Comparison of ENCODE assay signal across 10 mouse cellular contexts in genomic region chr4:119338422-119338821, GRCm38 (mm10). TPM values are rescaled to one million over a fixed set of nuclear protein-coding genes. Genes with fewer than 3 reads are reported as not detected.
DNase-seq lines count a peak whose midpoint lies in the region; ATAC-seq lines count a peak whose summit lies in the region.
"Had no signal": no experiment of that assay in that cellular context is flagged by ENCODE, and none has a peak within 500 bp of the region (broad histone marks: within the 10 kb centered on the region; RNA-seq: fewer than 3 reads in every experiment).

No protein-coding gene starts in this region.

- no peak overlapping the region for H3K4me3 ChIP-seq in forebrain, embryonic 11.5 days (ENCODE audit: low read depth, low read length)
- no peak overlapping the region for H3K4me3 ChIP-seq in forebrain, embryonic 10.5 days
- no peak overlapping the region for H3K4me3 ChIP-seq in limb, embryonic 12.5 days (replicated peaks)
- H3K4me3 ChIP-seq in limb, embryonic 10.5 days: no peak overlapping the region
- no peak overlapping the region for H3K4me3 ChIP-seq in forebrain, embryonic 13.5 days
- H3K4me3 ChIP-seq in midbrain, embryonic 12.5 days: 0 out of 2 replicates have a peak overlapping the region, but pooled peaks have one; percentile 4

- H3K4me2 ChIP-seq in forebrain, embryonic 11.5 days (ENCODE audit: low read depth, low read length, severe bottlenecking): no peak overlapping the region
- H3K4me2 ChIP-seq in limb, embryonic 12.5 days: peak overlapping the region; percentile 38
- H3K4me2 ChIP-seq in forebrain, embryonic 13.5 days: peak overlapping the region; percentile 47
- H3K4me2 ChIP-seq in midbrain, embryonic 12.5 days (replicated peaks): peak overlapping the region; percentile 34

- no peaks in the 10 kb centered on the region for H3K9me3 ChIP-seq in forebrain, embryonic 11.5 days (ENCODE audit: control insufficient read depth, low read length)
- H3K9me3 ChIP-seq in forebrain, embryonic 10.5 days: no peaks in the 10 kb centered on the region
- H3K9me3 ChIP-seq in limb, embryonic 12.5 days: no peaks in the 10 kb centered on the region
- H3K9me3 ChIP-seq in limb, embryonic 10.5 days (replicated peaks): no peaks in the 10 kb centered on the region
- no peaks in the 10 kb centered on the region for H3K9me3 ChIP-seq in forebrain, embryonic 13.5 days (replicated peaks)
- H3K9me3 ChIP-seq in midbrain, embryonic 12.5 days: no peaks in the 10 kb centered on the region
- H3K9me3 ChIP-seq: megakaryocyte, embryonic 14.5 days had no signal

- peak overlapping the region; percentile 27 for H3K9ac ChIP-seq in forebrain, embryonic 11.5 days (ENCODE audit: low read length)
- H3K9ac ChIP-seq in limb, embryonic 12.5 days (replicated peaks): 0 out of 2 replicates have a peak overlapping the region, but pooled peaks have one; percentile 31
- H3K9ac ChIP-seq in forebrain, embryonic 13.5 days: peak overlapping the region; percentile 27
- H3K9ac ChIP-seq in midbrain, embryonic 12.5 days (replicated peaks): no peak overlapping the region

- no peak overlapping the region for H3K27ac ChIP-seq in forebrain, embryonic 11.5 days (ENCODE audit: low read depth, low read length)
- H3K27ac ChIP-seq in forebrain, embryonic 10.5 days: no peak overlapping the region
- H3K27ac ChIP-seq in limb, embryonic 12.5 days: 0 out of 2 replicates have a peak overlapping the region, but pooled peaks have one; percentile 12
- H3K27ac ChIP-seq in limb, embryonic 10.5 days: no peak overlapping the region
- peak overlapping the region; percentile 79 for H3K27ac ChIP-seq in forebrain, embryonic 13.5 days
- H3K27ac ChIP-seq in midbrain, embryonic 12.5 days (replicated peaks): peak overlapping the region; percentile 78

- no peak for DNase-seq in forebrain, embryonic 11.5 days (ENCODE audit: low spot score)
- DNase-seq in forebrain, embryonic 10.5 days (ENCODE audit: extremely low spot score, low spot score): no peak
- DNase-seq in limb, embryonic 10.5 days (ENCODE audit: low spot score): no peak
- DNase-seq in cerebellum, postnatal 14 days: no peak

- H3K4me1 ChIP-seq in forebrain, embryonic 11.5 days (replicated peaks; ENCODE audit: control insufficient read depth, insufficient read depth, low read length): no peaks in the 10 kb centered on the region
- H3K4me1 ChIP-seq in forebrain, embryonic 10.5 days: peaks cover 8% of the 10 kb centered on the region; the same call in 1 of the 2 replicates
- 0 out of 2 replicates have a peak, but pooled peaks cover 3% of the 10 kb centered on the region for H3K4me1 ChIP-seq in limb, embryonic 12.5 days (replicated peaks)
- no peaks in the 10 kb centered on the region for H3K4me1 ChIP-seq in limb, embryonic 10.5 days
- peaks cover 16% of the 10 kb centered on the region for H3K4me1 ChIP-seq in forebrain, embryonic 13.5 days
- H3K4me1 ChIP-seq in midbrain, embryonic 12.5 days: peaks cover 10% of the 10 kb centered on the region; the same call in 1 of the 2 replicates

- no peaks in the 10 kb centered on the region for H3K36me3 ChIP-seq in forebrain, embryonic 11.5 days (ENCODE audit: control insufficient read depth, insufficient read depth, low read length)
- no peaks in the 10 kb centered on the region for H3K36me3 ChIP-seq in forebrain, embryonic 10.5 days (replicated peaks)
- H3K36me3 ChIP-seq in limb, embryonic 12.5 days: no peaks in the 10 kb centered on the region
- H3K36me3 ChIP-seq in limb, embryonic 10.5 days: no peaks in the 10 kb centered on the region
- H3K36me3 ChIP-seq in forebrain, embryonic 13.5 days (ENCODE audit: poor library complexity, severe bottlenecking): no peaks in the 10 kb centered on the region
- no peaks in the 10 kb centered on the region for H3K36me3 ChIP-seq in midbrain, embryonic 12.5 days

- WGBS in forebrain, embryonic 11.5 days: 77% methylated on average over 4 of the region's 4 CpGs
- WGBS in forebrain, embryonic 10.5 days: 87% methylated on average over 4 of the region's 4 CpGs
- WGBS in limb, embryonic 12.5 days: 83% methylated on average over 4 of the region's 4 CpGs
- 91% methylated on average over 4 of the region's 4 CpGs for WGBS in limb, embryonic 10.5 days
- 35% methylated on average over 4 of the region's 4 CpGs for WGBS in forebrain, embryonic 13.5 days
- WGBS in midbrain, embryonic 12.5 days: 70% methylated on average over 4 of the region's 4 CpGs

- ATAC-seq in forebrain, embryonic 11.5 days (replicated peaks; ENCODE audit: low FRiP score): no peak
- no peak for ATAC-seq in limb, embryonic 12.5 days (ENCODE audit: insufficient number of reproducible peaks, insufficient read depth, low FRiP score, low TSS enrichment, low read depth)
- ATAC-seq in forebrain, embryonic 13.5 days: peak; percentile 89
- ATAC-seq in midbrain, embryonic 12.5 days (ENCODE audit: low FRiP score, low read depth): peak; percentile 69
- no peak for ATAC-seq in monocyte, adult 5-6 weeks (replicated peaks; ENCODE audit: insufficient number of reproducible peaks, low FRiP score, low TSS enrichment, poor library complexity, severe bottlenecking)

- H3K27me3 ChIP-seq in forebrain, embryonic 11.5 days (ENCODE audit: control insufficient read depth, insufficient read depth, low read length): no peaks in the 10 kb centered on the region
- no peaks in the 10 kb centered on the region for H3K27me3 ChIP-seq in forebrain, embryonic 10.5 days (ENCODE audit: poor library complexity, severe bottlenecking)
- H3K27me3 ChIP-seq in limb, embryonic 12.5 days: no peaks in the 10 kb centered on the region
- no peaks in the 10 kb centered on the region for H3K27me3 ChIP-seq in limb, embryonic 10.5 days (ENCODE audit: low read depth, poor library complexity, severe bottlenecking)
- H3K27me3 ChIP-seq in forebrain, embryonic 13.5 days: no peaks in the 10 kb centered on the region
- H3K27me3 ChIP-seq in midbrain, embryonic 12.5 days: no peaks in the 10 kb centered on the region
- H3K27me3 ChIP-seq: Patski had no signal

RNA-seq across cellular contexts. Expression of gene Ppih, which starts 18.1 kb away (rescaled TPM):
- 119 and 133 TPM in 2 replicates for polyA plus RNA-seq in forebrain, embryonic 11.5 days (2014; fragmentation: Nextera tagmentation; extraction: Ambion mirVana)
- 156 and 159 TPM in 2 replicates for polyA plus RNA-seq in forebrain, embryonic 10.5 days (2016; fragmentation: Nextera tagmentation; extraction: Ambion mirVana)
- polyA plus RNA-seq in limb, embryonic 12.5 days (2016; fragmentation: Nextera tagmentation; extraction: Ambion mirVana): 127 and 133 TPM in 2 replicates
- 152 and 173 TPM in 2 replicates for polyA plus RNA-seq in limb, embryonic 10.5 days (2016; fragmentation: Nextera tagmentation; extraction: Ambion mirVana)
- 101 and 123 TPM in 2 replicates for polyA plus RNA-seq in forebrain, embryonic 13.5 days (2015; fragmentation: Nextera tagmentation; extraction: Ambion mirVana)
- polyA plus RNA-seq in midbrain, embryonic 12.5 days (2016; fragmentation: Nextera tagmentation; extraction: Ambion mirVana): 86.7 and 96.4 TPM in 2 replicates
- 35.8 to 75.4 TPM (median 39.9 TPM) in 3 replicates for total RNA-seq in monocyte, adult 5-6 weeks (2017)

RNA-seq across cellular contexts. Expression of gene Ybx1, which starts 44.0 kb away (rescaled TPM):
- polyA plus RNA-seq in forebrain, embryonic 11.5 days (2014; fragmentation: Nextera tagmentation; extraction: Ambion mirVana): 1,312 and 1,467 TPM in 2 replicates
- 929 and 1,023 TPM in 2 replicates for polyA plus RNA-seq in forebrain, embryonic 10.5 days (2016; fragmentation: Nextera tagmentation; extraction: Ambion mirVana)
- polyA plus RNA-seq in limb, embryonic 12.5 days (2016; fragmentation: Nextera tagmentation; extraction: Ambion mirVana): 1,031 and 1,057 TPM in 2 replicates
- 1,026 and 1,071 TPM in 2 replicates for polyA plus RNA-seq in limb, embryonic 10.5 days (2016; fragmentation: Nextera tagmentation; extraction: Ambion mirVana)
- 763 and 887 TPM in 2 replicates for polyA plus RNA-seq in forebrain, embryonic 13.5 days (2015; fragmentation: Nextera tagmentation; extraction: Ambion mirVana)
- polyA plus RNA-seq in midbrain, embryonic 12.5 days (2016; fragmentation: Nextera tagmentation; extraction: Ambion mirVana): 1,189 and 1,315 TPM in 2 replicates
- total RNA-seq in monocyte, adult 5-6 weeks (2017): 567 to 614 TPM (median 607 TPM) in 3 replicates

Comparison
In these comparisons a context has a peak if more than half of its experiments do, and no peak if none do; other contexts are left out.
1. ATAC-seq: peak in forebrain, embryonic 13.5 days (single experiment) and midbrain, embryonic 12.5 days (single experiment); none in forebrain, embryonic 11.5 days (single experiment), limb, embryonic 12.5 days (single experiment) and monocyte, adult 5-6 weeks (single experiment).
2. H3K27ac ChIP-seq: peak in limb, embryonic 12.5 days (single experiment), forebrain, embryonic 13.5 days (single experiment) and midbrain, embryonic 12.5 days (single experiment); none in forebrain, embryonic 11.5 days (single experiment), forebrain, embryonic 10.5 days (single experiment) and limb, embryonic 10.5 days (single experiment).